Mouse (Mus musculus): ENCODE measurements at regions not wholly inside any gene's neighbourhood (a gene's known extent, or its start where the extent isn't known, plus 50 kb on each side); places are given as distances from the start of the nearest gene placed in this dataset.
A peak's percentile ranks its signal among the peaks of the same experiment; 100 is the strongest.
"Not testable (repeated sequence)": the region's sequence is repeated elsewhere in the genome, so short reads cannot be mapped to it uniquely, and the experiment has no call there.

DNA sequence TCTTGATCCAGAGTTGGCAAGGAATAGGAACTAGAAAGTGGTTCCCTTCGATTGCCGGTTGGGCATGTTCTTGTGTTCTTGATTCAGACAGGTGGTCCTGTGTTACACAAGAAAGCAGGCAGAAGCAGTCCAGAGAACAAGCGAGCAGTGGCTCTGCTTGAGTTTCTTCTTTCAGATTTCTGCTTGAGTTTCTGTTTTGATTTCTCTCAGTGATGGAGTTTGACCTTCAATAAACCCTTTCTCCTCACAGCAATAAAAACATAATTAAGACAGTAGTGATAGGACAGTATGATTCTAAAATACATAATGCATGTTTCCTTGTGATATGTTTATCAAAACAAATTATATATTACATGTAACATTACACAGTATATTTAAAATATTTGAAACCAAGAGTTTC, 59.1 kb downstream of the Klf6 start:
- DNase-seq (ENCODE audit: low spot score in 2 of 2), result no peak

DNA sequence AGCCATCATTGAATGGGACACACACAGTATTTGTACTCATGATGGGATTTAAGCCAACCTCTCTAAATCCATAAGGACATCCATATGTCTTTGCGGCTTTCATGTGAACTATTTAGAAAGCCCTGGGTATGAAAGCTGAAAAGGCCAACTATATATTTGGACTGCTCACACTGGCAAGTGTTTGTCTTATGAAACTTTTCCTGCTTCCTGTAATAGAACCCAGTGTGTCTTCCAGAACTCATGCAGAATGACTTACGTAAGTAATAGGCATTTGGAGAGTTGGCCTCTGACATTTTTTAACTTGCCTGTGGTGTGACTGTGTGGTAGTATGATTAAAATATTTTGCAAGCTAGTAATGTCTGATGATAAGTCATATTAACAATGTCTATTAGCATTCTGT, 70.2 kb downstream of the Klf6 start:
- no peak for DNase-seq (ENCODE audit: low spot score in 2 of 2)

DNA sequence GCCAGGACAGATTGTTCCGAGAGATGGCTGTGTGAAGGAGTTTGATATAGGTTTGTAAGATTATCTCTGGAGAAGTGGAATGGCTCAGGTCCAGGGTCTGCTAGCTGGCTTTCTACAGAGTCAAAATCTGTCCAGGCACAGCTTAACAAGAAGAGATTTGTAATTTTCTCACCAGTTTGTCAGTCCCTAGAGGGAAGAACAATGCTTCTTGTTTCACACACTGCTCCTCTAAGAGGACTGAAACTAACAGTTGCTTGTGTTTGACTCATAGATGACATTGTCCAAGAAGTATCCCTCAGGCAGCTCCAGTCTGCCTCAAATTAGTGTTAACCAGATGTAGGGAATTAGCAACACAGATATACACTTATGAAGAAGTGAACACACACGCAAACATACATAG, 76.2 kb downstream of the Klf6 start:
- no peak for DNase-seq (ENCODE audit: low spot score in 2 of 2)

DNA sequence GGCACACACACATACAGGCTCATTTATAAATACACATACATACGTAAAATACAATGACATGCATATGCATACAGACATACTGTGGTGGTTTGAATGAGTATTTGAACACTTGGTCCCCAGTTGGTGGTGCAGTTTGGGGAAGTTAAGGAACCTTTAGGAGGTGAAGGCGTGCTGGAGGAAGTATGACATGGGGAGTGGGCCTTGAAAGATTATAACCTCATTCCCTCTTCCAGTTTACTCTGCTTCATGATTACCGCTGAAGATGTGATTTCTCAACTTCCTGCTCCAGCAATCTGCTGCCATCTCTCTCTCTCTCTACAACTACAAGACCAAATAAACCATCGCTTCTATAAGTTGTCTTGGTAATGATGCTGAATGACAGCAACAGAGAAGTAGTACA, 76.7 kb downstream of the Klf6 start:
- no peak for DNase-seq (ENCODE audit: low spot score in 2 of 2)

DNA sequence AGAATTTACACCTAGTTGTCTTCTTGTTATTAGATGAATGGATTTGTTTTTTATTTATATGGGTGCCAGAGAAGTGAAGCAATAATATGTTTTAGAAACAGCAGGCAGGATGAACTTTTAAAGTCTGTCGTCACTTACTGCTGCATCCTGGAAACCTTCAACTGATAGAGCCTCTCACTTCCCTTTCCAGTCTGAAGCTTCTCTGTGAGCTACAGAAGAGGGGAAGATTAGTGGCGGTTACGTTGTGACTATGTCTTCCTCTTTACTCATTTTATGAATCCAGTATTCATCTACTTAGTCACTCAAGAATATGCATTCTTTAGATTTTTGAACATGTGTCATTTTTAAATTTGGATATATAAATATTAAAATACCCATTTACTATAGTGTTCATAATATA, 78.1 kb downstream of the Klf6 start:
- no peak for DNase-seq (ENCODE audit: low spot score in 2 of 2)

DNA sequence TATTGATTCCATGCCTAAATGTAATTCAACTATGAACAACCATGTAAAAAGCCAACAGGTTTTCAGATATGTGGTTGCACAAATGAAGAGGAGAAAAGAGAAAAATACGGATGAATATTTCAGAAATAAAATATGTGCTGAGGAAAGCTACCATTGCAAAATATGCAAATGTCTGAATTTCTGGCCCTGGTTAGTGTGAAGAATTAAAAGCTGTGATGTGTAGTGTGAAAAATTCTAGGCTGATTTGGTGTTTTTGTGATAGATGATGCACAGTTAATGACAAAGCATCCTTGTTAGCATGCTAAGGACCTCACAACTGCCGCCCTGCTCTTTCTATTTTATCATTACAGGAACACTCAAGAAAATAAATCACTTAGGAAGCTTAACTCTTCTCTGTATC, 91.6 kb downstream of the Klf6 start:
- DNase-seq (ENCODE audit: low spot score in 2 of 2), result no peak

DNA sequence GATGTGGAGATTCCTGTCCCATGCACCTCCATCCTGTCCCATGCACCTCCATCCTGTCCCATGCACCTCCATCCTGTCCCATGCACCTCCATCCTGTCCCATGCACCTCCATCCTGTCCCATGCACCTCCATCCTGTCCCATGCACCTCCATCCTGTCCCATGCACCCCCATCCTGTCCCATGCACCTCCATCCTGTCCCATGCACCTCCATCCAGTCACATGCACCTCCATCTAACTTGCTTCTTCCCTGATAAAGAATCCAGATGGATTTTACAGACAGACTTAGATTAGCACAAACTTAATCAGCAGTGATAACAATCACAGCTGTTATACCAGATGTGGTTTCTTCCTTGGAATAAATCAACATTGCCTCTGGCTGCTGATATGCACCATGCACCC, 93.8 kb downstream of the Klf6 start:
- DNase-seq (ENCODE audit: low spot score in 2 of 2), result not testable (repeated sequence)

DNA sequence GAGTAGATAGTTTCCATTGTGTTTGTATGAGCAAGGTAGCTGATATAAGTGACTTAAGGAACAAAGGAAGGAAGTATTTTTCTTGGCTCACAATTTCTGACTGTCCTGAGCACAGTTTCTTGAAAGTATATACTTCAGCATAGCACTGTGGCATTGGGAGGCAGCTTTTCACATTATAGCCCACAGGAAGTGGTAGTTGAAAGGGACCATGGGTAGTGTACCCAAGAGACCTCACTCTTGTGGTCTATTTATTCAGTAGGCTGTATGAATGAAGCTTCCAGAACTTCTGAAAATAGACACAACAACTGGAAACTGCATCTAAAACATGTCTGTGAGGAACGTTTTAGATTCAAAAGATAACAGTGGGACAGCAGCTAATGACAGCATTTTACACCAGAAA, 94.9 kb downstream of the Klf6 start:
- no peak for DNase-seq (ENCODE audit: low spot score in 2 of 2)

DNA sequence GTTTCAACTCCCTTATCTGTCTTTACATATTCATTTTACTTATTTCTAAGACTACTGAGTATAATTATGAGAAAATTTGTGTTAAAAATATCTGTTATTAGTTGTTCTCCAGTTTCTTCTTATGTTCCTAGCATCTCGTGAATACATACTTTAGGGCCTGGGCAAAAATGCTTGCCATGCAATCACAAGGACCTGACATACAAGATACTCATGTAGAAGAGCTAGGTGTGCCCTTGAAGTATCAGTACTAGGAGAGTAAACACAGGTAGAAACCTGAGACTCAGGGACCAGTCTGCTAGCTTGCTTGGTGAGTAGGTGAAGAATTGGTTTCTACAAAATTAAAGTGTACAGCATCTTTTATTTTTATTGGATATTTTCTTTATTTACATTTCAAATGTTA, 101.7 kb downstream of the Klf6 start:
- DNase-seq (ENCODE audit: low spot score in 2 of 2), result no peak

DNA sequence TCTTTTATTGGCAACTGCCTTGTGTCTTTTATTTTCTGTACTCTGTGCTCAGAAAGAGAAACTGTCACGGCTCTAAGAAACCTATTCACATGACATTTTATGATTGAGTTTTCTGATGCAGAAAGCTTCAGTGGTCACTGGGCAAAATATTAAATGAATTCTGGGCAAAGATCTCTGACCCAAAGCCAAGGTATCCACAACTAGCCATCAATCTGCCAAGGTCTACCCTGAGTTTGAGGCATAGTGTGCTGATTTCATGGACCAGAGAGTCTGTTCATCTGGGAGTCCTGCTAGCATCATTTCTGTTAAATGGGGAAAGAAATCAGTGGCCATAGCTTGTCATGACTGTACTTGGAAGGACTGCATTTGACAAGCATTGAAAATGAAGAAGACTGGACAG, 103.3 kb downstream of the Klf6 start:
- no peak for DNase-seq (ENCODE audit: low spot score in 2 of 2)

DNA sequence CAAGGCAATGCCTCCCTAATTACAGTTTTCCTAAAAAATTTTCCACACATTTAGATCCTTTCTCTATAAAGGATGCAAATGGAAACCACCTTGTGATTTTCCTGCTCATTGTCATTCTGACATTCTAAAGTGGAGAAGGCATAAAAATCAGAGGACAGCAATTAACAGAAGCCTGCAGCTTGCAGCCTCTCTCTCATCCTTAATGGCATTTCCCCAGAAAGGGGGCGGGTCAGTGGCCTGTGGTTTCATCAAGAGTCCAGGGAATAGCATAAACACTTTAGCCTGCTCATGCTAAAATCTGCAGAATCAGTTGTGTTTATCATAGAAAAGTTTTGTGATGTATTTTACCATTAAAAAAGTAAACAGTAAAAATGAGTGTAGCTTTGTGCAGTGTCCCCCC, 117.3 kb downstream of the Klf6 start:
- no peak for DNase-seq (ENCODE audit: low spot score in 2 of 2)

DNA sequence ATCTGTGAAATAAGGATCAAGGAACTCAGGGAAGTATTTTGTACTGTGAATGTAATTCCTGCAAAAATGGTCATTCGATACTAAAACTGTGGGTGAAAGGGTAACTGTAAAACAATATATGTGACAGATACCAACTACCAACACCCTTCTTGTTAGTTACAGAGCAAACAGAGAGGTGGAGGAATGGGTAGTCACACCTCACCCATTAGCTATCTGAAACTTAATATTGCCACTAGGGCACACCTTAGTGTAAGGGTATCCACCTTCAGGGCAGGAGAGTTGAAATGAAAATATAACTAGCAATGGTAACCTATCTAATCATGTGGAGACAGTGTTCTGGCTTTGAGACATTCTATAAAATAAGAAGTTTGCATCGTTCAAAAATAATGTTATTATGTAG, 126.2 kb downstream of the Klf6 start:
- no peak for DNase-seq (ENCODE audit: low spot score in 2 of 2)

DNA sequence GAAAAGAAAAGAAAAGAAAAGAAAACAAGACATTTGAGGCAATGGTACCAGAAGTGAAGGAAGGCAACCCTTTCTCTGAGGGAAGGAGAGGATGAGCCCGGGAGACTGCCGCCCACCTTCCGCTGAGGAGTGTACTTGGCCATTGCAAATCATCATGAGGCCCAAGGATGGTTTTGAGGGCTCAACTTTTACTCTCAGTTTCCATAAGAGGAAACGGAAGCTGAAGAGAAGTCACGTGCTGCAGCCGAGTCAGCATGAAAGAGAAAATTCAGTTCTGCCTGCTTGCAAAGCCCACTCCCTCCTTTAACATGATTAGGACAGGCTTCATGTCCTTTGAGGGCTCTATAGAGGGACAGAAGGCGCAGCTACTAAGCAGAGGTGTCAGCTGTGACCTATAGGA, 127.1 kb downstream of the Klf6 start:
- DNase-seq (ENCODE audit: low spot score in 2 of 2), result no peak

DNA sequence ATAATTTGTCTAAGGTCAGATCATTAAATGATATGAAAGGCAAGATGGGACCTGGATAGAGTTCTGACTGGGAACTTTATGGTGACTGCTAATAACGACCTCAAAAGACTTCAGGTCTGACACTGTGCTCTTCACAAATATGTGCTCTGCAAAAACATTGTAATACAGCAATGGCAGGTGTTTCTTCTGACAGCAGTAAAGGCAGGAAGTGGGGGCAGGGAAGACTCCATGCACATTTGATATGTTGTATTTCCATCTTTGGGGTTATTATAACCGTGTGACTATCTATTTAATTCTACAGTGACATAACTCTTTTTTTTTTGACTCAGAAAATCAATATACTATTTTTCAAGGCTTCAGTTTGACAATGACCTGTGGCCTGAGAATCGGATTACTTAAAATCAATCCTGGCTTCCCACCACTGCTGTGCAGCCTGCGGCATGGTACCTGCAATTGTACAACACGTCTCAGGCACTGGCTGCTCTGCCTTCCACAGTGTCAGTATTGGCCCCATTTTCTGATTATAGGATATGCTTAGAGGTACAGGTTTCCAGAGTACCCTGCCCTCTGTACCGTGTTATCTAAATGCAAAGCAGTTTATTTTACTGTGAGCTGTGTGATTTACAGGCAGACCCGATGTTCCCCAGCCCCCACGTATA, 139.4 kb downstream of the Klf6 start:
- no peak for DNase-seq (ENCODE audit: low spot score in 2 of 2)

DNA sequence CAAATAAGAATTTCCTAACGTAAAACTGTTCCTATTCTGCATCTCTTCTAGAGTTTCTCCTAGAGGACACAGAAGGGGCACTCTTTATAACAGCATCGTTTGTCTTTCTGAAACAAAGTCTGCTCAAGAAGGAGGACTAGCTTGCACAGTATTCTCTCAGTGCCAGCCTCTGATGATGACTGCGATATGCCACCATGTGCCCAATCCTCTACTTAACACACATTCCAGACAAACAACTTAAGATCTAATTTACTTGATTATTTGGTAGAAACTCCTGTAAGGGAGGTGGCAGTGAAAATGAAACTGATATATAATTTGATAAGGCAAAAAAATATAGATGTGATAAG, 139.9 kb downstream of the Klf6 start:
- DNase-seq (ENCODE audit: low spot score in 2 of 2), result no peak

DNA sequence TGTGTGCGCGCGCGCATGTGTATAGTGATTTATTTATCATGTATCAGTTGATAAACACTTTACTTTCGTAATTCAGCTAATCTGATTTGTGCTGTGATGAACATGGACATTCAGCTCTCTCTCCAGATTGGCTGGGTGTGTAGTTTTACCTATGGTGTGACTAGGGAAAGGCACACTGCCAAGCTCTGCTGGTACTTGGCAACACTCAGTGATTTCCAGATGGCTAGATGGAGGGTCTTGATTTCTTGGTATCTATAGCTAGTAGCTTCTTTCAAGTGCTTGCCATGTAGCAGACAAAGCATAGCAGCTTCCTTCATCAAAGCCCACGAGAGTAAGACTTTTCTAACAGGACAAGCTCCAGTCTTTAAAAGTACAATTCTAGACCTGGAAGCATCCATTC, 144.6 kb downstream of the Klf6 start:
- DNase-seq (ENCODE audit: low spot score in 2 of 2), result no peak

DNA sequence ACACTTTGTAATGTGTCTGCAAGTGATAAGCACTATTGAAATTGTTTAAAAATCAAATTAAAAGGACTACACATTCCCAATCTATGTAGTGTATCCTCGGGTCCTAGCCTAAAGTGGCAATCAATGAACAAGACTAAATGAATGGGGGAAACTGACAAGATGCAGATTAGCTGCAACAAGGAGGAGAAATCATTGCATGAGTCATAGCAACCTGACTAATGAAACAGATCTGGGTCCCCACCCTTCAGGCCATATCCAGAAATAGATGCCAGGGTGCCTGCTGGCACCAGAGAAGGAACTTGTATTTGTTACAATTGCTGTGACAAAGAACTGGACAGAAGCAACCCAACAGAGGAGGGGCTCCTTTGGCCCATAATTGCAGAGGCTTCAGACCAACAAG, 148.4 kb downstream of the Klf6 start:
- DNase-seq (ENCODE audit: low spot score in 2 of 2), result no peak

DNA sequence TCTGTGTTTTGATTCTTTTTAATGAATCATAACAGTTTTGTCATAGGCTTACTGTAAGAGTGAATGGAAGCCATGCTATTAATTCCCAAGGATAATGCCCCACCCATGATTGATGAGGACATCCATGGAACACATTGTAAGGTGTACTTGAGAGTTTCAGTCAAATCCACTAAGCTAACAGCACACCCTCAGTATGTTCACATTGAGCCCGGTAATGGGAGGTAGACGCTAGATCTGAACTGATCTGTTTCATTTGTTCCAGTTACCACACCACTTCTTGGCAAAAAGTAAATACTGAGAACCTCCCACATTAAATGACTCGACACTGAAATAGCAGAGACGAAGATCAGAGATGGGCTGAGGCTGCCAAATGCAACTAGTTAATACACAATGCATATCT, 165.9 kb downstream of the Klf6 start:
- no peak for DNase-seq (ENCODE audit: low spot score in 2 of 2)

DNA sequence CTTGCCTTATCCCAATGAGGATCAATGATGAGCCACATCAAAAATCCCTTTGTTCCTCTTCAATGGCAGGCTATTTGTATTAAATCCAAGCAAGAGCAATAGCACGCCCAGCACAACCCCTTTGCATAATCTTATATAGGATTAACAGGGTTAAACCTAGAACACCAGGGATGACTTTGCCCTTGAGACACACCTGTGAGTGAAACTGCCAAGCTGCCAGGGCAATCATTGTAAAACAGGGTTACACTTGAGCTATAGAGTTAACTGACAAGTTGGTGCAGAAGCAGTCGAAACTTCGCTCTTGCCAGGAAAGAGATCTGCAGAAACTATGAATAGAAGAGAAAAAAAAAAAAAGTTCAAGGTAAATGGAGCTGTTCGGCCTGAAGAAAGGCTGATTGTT, 167.6 kb downstream of the Klf6 start:
- DNase-seq (ENCODE audit: low spot score in 2 of 2), result no peak

DNA sequence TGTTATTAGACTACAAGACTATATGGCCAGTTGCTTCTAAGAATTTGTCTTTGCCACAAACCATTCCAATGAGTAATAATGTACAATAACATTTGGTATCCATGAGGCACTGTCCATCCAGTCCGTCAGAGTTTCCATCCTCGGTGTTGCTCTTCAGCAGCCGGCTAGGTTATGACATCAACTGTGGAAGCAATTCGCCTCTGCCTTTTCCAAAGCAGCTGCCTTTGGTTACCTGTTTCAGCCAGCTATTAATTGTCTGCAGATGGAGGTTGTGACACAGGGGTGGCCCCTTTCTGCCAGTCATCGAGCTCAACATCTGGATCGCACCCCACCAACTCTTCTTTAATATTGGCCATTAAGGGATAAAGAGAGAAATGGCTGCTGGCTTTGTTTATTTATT, 168.2 kb downstream of the Klf6 start:
- no peak for DNase-seq (ENCODE audit: low spot score in 2 of 2)

DNA sequence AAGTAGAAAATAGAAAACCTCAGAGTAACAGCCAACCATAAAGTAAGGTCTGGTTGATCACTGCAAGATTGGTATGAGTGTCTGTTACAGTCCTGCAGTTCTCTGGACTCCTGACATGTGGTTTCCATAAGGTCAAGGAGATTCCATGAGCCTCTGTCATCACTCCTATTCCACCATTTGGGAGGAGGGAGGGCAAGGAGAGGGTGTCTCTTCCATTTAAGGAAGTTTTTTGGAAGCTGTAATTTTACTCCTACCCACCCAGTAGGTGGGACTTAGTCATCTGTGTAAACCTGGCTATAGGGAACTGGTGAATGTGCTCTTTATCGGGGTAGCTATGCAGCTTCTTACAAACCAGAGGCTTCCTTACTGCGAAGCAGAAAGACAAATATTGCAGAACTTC, 168.8 kb downstream of the Klf6 start:
- no peak for DNase-seq (ENCODE audit: low spot score in 2 of 2)

DNA sequence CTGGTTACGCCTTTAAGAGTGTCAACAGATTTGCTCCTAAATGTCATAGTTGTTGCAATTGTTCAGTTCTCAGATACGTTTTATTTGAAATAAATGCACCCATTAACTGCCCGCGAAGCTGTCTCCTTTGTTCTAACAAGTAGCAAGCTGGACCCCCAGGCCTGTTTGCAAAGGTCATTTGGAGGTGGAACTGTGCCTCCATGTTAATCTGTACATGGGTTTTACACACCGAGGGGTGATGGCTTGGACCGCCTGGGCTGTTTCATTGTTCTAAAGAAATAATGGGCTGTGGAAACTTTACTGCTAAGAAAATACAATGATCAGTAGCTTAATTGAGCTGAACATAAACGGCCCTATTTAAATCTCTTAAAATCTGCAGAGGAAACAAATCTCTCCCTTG, 178.8 kb downstream of the Klf6 start:
- DNase-seq (ENCODE audit: low spot score in 2 of 2), result no peak

DNA sequence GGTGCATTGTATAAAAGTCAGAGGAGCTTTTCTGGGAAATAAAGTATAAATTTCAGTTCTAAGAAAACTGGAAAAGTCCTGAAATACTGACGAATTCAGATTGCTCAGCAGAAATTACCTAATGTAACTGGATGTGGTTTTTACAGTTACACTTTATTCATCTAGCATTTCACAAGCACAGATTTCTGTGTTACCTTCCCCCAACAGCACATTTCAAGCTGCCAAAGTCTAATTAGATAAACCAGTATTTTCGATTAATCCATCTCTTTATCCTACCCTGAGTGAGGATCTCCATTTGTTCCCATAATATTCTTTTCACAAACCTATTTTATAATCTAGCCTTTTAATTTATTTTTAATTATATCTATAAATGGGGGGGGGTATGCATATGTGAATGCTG, 179.4 kb downstream of the Klf6 start:
- peak in 1 of 2 experiments; percentile 34 for DNase-seq (ENCODE audit: low spot score in 2 of 2)

DNA sequence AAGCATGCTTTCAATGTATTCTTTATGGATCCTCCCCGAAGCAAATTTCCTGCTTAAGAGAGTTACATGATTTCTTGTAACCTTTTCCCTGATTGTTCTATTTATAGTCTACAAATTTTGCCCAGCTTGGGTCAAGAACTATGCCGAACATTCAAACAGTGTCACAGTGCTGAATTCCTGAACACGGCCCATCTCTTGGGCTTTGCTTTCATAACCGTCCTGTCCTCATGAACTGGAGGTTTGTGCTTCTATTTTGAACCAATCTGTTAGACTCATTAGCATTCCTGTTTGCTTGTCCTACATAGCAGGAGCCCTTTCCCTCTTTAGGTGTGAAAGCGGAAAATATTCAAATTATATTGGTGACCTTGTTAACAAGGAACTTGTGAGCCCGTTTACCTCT, 181.2 kb downstream of the Klf6 start:
- no peak for DNase-seq (ENCODE audit: low spot score in 2 of 2)
